Mouse (Mus musculus): ENCODE data around the gene Hoxb6. TPM values are rescaled to one million over a fixed set of nuclear protein-coding genes. Genes with fewer than 3 reads are reported as not detected.

Hoxb6 gene
- total RNA-seq, 2 experiments from 2014 or later: 0.56 to 2.0 TPM

GRCm38 (mm10) chr11:96336597-96336996 is 44.3 kb downstream of the Hoxb6 start:
- no peak for DNase-seq

- no peak for DNase-seq
Observed at GRCm38 (mm10) chr11:96337026-96337425, 44.8 kb downstream of the Hoxb6 start.

GRCm38 (mm10) chr11:96338957-96339855 is 46.9 kb downstream of the Hoxb6 start:
- DNase-seq: no peak

- no peak for DNase-seq
Observed at GRCm38 (mm10) chr11:96340698-96341365, 48.6 kb downstream of the Hoxb6 start.

- no peak for DNase-seq
Observed at GRCm38 (mm10) chr11:96341701-96342575, 49.7 kb downstream of the Hoxb6 start.

- no peak for DNase-seq
Observed at GRCm38 (mm10) chr11:96342576-96342930, 50.3 kb downstream of the Hoxb6 start.

- DNase-seq: no peak
Observed at GRCm38 (mm10) chr11:96343206-96343745, 51.0 kb downstream of the Hoxb6 start.

- no peak for DNase-seq
Observed at GRCm38 (mm10) chr11:96344061-96344877, 52.0 kb downstream of the Hoxb6 start.

GRCm38 (mm10) chr11:96344878-96345159 is 52.5 kb downstream of the Hoxb6 start:
- no peak for DNase-seq

GRCm38 (mm10) chr11:96345220-96345892 is 53.1 kb downstream of the Hoxb6 start:
- no peak for DNase-seq

- no peak for DNase-seq
Observed at GRCm38 (mm10) chr11:96345893-96346806, 53.9 kb downstream of the Hoxb6 start.

GRCm38 (mm10) chr11:96346916-96347520 is 54.7 kb downstream of the Hoxb6 start:
- DNase-seq: no peak

GRCm38 (mm10) chr11:96347717-96348116 is 55.4 kb downstream of the Hoxb6 start:
- DNase-seq: no peak

GRCm38 (mm10) chr11:96348141-96348928 is 56.1 kb downstream of the Hoxb6 start:
- no peak for DNase-seq

- DNase-seq: no peak
Observed at GRCm38 (mm10) chr11:96348988-96349387, 56.7 kb downstream of the Hoxb6 start.

GRCm38 (mm10) chr11:96349491-96350340 is 57.4 kb downstream of the Hoxb6 start:
- no peak for DNase-seq

GRCm38 (mm10) chr11:96350341-96350624 is 58.0 kb downstream of the Hoxb6 start, which contains the start of gene Hoxb2:
Gene Hoxb2 (plus strand): TSS chr11:96350525.
- no peak for DNase-seq

GRCm38 (mm10) chr11:96350791-96351190 is 58.5 kb downstream of the Hoxb6 start:
- DNase-seq: no peak

Data from gastrocnemius, postnatal 10 days (tissue).